Mouse (Mus musculus): ENCODE measurements at regions not wholly inside any gene's neighbourhood (a gene's known extent, or its start where the extent isn't known, plus 50 kb on each side); places are given as distances from the start of the nearest gene placed in this dataset.

- Histone ChIP-seq H3K36me3 (ENCODE audit: insufficient read depth, low read length) (no peaks in the 10 kb centered on the region), H3K4me2 (ENCODE audit: low read length) (no peak overlapping the region), H3K27me3 (ENCODE audit: insufficient read depth, low read length) (no peaks in the 10 kb centered on the region), H3K9ac (ENCODE audit: low read depth, low read length) (no peak overlapping the region), H3K4me1 (replicated peaks; ENCODE audit: insufficient read depth, low read length) (peaks cover 12% of the 10 kb centered on the region), H3K27ac (no peak overlapping the region), H3K9me3 (replicated peaks; ENCODE audit: low read length) (no peaks in the 10 kb centered on the region), H3K4me3 (replicated peaks; ENCODE audit: low read depth, low read length) (no peak overlapping the region)
- WGBS, result 25% methylated on average over 5 of the region's 5 CpGs
- no peak for TF ChIP-seq CTCF (IDR thresholded peaks at IDR 0.05; ENCODE audit: low read depth)
- DNase-seq (ENCODE audit: low spot score) (no peak), ATAC-seq (replicated peaks; ENCODE audit: low FRiP score, low read depth) (no peak)
Observed at GRCm38 (mm10) chr2:75248251-75248650, 410.8 kb upstream of the Hnrnpa3 start.

- WGBS, result 90% methylated on average over 1 of the region's 1 CpGs
- ATAC-seq (replicated peaks; ENCODE audit: low FRiP score, low read depth), result no peak
- no peak overlapping the region for H3K27ac ChIP-seq
- no peaks in the 10 kb centered on the region for H3K36me3 ChIP-seq (ENCODE audit: insufficient read depth, low read length)
- no peaks in the 10 kb centered on the region for H3K27me3 ChIP-seq (ENCODE audit: insufficient read depth, low read length)
- no peaks in the 10 kb centered on the region for H3K9me3 ChIP-seq (replicated peaks; ENCODE audit: low read length)
- H3K9ac ChIP-seq (ENCODE audit: low read depth, low read length), result no peak overlapping the region
- no peak overlapping the region for H3K4me3 ChIP-seq (replicated peaks; ENCODE audit: low read depth, low read length)
- peaks cover 8% of the 10 kb centered on the region for H3K4me1 ChIP-seq (replicated peaks; ENCODE audit: insufficient read depth, low read length)
- H3K4me2 ChIP-seq (ENCODE audit: low read length), result no peak overlapping the region
- peak; percentile 18; the same call in 1 of the 2 replicates for TF ChIP-seq CTCF (IDR thresholded peaks at IDR 0.05; ENCODE audit: low read depth)
- no peak for DNase-seq (ENCODE audit: low spot score)
Observed at GRCm38 (mm10) chr2:75250507-75250906, 408.6 kb upstream of the Hnrnpa3 start.

- Histone ChIP-seq H3K27ac (no peak overlapping the region), H3K9ac (ENCODE audit: low read depth, low read length) (no peak overlapping the region), H3K4me2 (ENCODE audit: low read length) (no peak overlapping the region), H3K4me3 (replicated peaks; ENCODE audit: low read depth, low read length) (no peak overlapping the region), H3K27me3 (ENCODE audit: insufficient read depth, low read length) (no peaks in the 10 kb centered on the region), H3K4me1 (replicated peaks; ENCODE audit: insufficient read depth, low read length) (no peaks in the 10 kb centered on the region), H3K36me3 (ENCODE audit: insufficient read depth, low read length) (no peaks in the 10 kb centered on the region), H3K9me3 (replicated peaks; ENCODE audit: low read length) (no peaks in the 10 kb centered on the region)
- no peak for DNase-seq (ENCODE audit: low spot score)
- WGBS, result 59% methylated on average over 8 of the region's 8 CpGs
- no peak for ATAC-seq (replicated peaks; ENCODE audit: low FRiP score, low read depth)
- no peak for TF ChIP-seq CTCF (IDR thresholded peaks at IDR 0.05; ENCODE audit: low read depth)
Observed at GRCm38 (mm10) chr2:75252829-75253228, 406.2 kb upstream of the Hnrnpa3 start.

- no peak overlapping the region for H3K4me2 ChIP-seq (ENCODE audit: low read length)
- H3K27ac ChIP-seq, result no peak overlapping the region
- H3K4me3 ChIP-seq (replicated peaks; ENCODE audit: low read depth, low read length), result no peak overlapping the region
- no peak for ATAC-seq (replicated peaks; ENCODE audit: low FRiP score, low read depth)
- H3K9ac ChIP-seq (ENCODE audit: low read depth, low read length), result no peak overlapping the region
- no peaks in the 10 kb centered on the region for H3K9me3 ChIP-seq (replicated peaks; ENCODE audit: low read length)
- 83% methylated on average over 7 of the region's 7 CpGs for WGBS
- no peaks in the 10 kb centered on the region for H3K4me1 ChIP-seq (replicated peaks; ENCODE audit: insufficient read depth, low read length)
- H3K27me3 ChIP-seq (ENCODE audit: insufficient read depth, low read length), result no peaks in the 10 kb centered on the region
- H3K36me3 ChIP-seq (ENCODE audit: insufficient read depth, low read length), result no peaks in the 10 kb centered on the region
- no peak for DNase-seq (ENCODE audit: low spot score)
- TF ChIP-seq CTCF (IDR thresholded peaks at IDR 0.05; ENCODE audit: low read depth), result no peak
Observed at GRCm38 (mm10) chr2:75265218-75265617, 393.8 kb upstream of the Hnrnpa3 start.

- H3K4me1 ChIP-seq (replicated peaks; ENCODE audit: insufficient read depth, low read length), result no peaks in the 10 kb centered on the region
- 84% methylated on average over 19 of the region's 19 CpGs for WGBS
Observed at GRCm38 (mm10) chr2:75265739-75266699, 393.0 kb upstream of the Hnrnpa3 start.

GRCm38 (mm10) chr2:75267949-75268348, 391.1 kb upstream of the Hnrnpa3 start:
- no peaks in the 10 kb centered on the region for H3K4me1 ChIP-seq (replicated peaks; ENCODE audit: insufficient read depth, low read length)
- H3K9ac ChIP-seq (ENCODE audit: low read depth, low read length), result no peak overlapping the region
- WGBS, result 74% methylated on average over 3 of the region's 3 CpGs
- H3K36me3 ChIP-seq (ENCODE audit: insufficient read depth, low read length), result no peaks in the 10 kb centered on the region
- no peak overlapping the region for H3K27ac ChIP-seq
- no peak for TF ChIP-seq CTCF (IDR thresholded peaks at IDR 0.05; ENCODE audit: low read depth)
- H3K9me3 ChIP-seq (replicated peaks; ENCODE audit: low read length), result no peaks in the 10 kb centered on the region
- no peaks in the 10 kb centered on the region for H3K27me3 ChIP-seq (ENCODE audit: insufficient read depth, low read length)
- DNase-seq (ENCODE audit: low spot score) (no peak), ATAC-seq (replicated peaks; ENCODE audit: low FRiP score, low read depth) (no peak)
- no peak overlapping the region for H3K4me3 ChIP-seq (replicated peaks; ENCODE audit: low read depth, low read length)
- no peak overlapping the region for H3K4me2 ChIP-seq (ENCODE audit: low read length)

More at GRCm38 (mm10) chr2:75265739-75266699, 393.0 kb upstream of the Hnrnpa3 start:
- ATAC-seq (replicated peaks; ENCODE audit: low FRiP score, low read depth), result no peak
- H3K9ac ChIP-seq (ENCODE audit: low read depth, low read length), result no peak overlapping the region
- H3K4me3 ChIP-seq (replicated peaks; ENCODE audit: low read depth, low read length), result no peak overlapping the region
- DNase-seq (ENCODE audit: low spot score), result no peak
- TF ChIP-seq CTCF (IDR thresholded peaks at IDR 0.05; ENCODE audit: low read depth), result no peak
- H3K9me3 ChIP-seq (replicated peaks; ENCODE audit: low read length), result no peaks in the 10 kb centered on the region
- H3K36me3 ChIP-seq (ENCODE audit: insufficient read depth, low read length), result no peaks in the 10 kb centered on the region
- H3K27ac ChIP-seq, result no peak overlapping the region
- H3K4me2 ChIP-seq (ENCODE audit: low read length), result no peak overlapping the region
- no peaks in the 10 kb centered on the region for H3K27me3 ChIP-seq (ENCODE audit: insufficient read depth, low read length)
